Mouse (Mus musculus) cerebellum, postnatal 4 days (tissue): Measurements from ENCODE around the gene Fbll1.
"Not testable (repeated sequence)": the region's sequence is repeated elsewhere in the genome, so short reads cannot be mapped to it uniquely, and the experiment has no call there.

Source experiments
- DNase-seq, 2 experiments: peaks; one replicate each; pipeline ENCODE4 v3.0.0; 2022; ENCODE audit warnings: low spot score in 2 of 2, mixed read lengths in 1 of 2

Fbll1 gene

DNA sequence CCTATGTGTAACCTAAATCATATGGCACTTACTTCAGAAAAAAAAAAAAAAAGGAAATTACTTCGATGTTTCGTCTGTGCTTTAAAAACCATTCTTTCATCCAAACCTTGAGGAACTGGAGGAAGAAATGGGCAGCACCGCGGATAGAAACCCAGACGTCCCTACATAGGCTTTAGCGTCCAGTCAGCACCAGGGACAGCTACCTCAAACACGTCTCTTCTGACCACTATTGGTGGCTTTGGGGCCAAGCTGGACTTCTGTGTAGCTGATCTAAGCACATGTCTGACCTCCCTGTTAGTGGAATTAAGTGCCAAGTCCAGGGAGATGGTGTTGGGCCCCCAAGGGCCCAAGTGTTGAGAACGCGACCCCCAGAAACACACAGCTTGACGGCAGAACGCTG, at the start of gene Fbll1:
Fbll1 (minus strand) TSS at position 11 of the 400 bp plus-strand sequence.
- peak in 1 of 2 experiments; percentile 28 for DNase-seq

DNA sequence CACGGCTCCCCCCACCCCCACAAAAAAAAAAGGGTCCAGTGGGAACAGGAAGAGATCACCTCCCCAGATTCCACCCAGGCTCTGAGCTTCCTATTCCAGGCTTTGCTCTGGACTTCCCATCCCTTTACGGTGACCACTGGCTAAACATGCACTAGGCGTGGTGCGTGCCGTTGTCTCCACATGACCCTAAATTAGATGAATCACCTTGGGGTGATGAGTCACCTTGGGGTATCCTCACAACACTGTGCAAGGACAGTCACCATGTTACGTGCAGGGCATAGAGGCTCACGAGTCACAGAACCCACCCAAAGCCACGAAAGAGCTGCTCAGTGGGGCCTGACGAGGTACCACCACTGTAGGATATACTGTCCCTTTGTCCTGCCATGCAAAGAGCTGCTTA, 45.6 kb upstream of the Fbll1 start:
- no peak for DNase-seq

DNA sequence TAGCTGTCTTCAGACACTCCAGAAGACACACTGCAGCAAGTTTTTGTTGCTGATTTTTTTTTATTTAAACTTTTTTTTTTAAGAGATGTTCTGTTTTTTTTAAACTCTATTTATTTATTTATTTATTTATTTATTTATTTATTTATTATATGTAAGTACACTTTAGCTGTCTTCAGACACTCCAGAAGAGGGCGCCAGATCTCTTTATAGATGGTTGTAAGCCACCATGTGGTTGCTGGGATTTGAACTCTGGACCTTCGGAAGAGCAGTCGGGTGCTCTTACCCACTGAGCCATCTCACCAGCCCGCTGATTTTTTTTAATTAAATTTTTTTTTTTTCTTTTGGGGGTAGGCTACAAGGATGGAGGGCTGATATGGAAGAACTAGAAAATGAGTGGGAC, 43.9 kb upstream of the Fbll1 start:
- not testable (repeated sequence) for DNase-seq

DNA sequence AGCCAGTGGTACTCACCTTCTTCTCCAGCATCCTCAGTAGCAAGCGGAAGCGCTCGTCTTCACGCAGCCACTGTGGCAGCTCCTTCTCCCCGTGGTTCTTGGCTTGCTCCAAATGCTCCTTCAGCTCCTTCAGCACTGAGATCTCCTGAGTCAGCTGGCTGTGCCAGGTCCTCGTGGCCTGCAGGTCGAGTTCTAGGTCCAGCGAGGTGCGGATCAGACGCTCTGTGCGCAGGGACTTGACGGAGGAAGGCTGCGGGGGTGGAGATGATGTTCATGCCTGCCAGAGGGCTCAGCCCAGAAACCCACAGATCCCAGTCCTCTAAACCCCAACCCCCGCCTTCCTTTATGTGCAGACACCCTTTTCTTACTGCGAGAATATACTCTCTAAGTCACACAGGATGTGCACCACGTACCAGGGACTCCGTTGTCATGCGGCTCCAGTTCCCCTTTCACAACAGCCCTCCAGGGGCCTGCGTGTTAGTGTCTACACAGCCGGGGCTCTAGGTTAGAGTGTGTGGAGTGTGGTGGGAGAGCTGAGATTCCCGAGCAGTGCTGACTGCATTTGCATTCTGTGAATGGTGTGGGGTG, 43.1 kb upstream of the Fbll1 start:
- no peak for DNase-seq

DNA sequence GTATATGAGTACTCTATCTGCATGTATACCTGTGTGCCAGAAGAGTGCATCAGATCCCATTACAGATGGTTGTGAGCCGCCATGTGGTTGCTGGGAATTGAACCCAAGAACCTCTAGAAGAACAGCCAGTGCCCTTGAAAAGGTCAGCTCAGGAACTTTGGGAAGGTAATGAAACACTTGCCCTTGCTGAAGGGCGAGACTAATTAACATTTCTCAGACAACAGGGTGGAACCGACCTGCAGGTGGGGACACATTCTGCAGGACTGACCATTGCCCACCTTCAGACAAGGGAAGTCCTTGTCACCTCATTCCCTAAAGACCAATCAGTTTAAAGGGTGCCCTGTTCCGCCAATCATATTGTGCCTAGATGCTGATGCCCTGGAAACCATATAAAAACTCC, 42.1 kb upstream of the Fbll1 start:
- DNase-seq, result not testable (repeated sequence)

DNA sequence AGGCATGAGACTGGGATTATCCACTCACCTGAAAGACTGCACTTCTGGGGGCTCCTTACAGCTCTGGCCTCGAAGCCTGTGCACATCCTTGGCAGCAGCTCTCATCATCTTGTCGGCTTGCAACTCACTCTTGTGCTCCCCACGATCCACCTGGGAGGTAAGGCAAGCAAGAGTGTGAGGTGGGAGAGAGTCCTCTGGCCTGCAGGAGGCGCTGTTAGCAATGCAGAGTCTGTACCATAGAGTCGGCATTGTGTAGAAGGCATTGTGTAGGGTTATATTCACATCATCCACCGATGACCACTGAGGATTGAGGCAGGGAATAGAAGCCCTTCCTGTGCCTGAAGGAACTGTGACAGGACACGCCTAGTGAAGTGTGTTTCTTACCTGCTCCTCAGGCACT, 41.6 kb upstream of the Fbll1 start:
- DNase-seq, result no peak

DNA sequence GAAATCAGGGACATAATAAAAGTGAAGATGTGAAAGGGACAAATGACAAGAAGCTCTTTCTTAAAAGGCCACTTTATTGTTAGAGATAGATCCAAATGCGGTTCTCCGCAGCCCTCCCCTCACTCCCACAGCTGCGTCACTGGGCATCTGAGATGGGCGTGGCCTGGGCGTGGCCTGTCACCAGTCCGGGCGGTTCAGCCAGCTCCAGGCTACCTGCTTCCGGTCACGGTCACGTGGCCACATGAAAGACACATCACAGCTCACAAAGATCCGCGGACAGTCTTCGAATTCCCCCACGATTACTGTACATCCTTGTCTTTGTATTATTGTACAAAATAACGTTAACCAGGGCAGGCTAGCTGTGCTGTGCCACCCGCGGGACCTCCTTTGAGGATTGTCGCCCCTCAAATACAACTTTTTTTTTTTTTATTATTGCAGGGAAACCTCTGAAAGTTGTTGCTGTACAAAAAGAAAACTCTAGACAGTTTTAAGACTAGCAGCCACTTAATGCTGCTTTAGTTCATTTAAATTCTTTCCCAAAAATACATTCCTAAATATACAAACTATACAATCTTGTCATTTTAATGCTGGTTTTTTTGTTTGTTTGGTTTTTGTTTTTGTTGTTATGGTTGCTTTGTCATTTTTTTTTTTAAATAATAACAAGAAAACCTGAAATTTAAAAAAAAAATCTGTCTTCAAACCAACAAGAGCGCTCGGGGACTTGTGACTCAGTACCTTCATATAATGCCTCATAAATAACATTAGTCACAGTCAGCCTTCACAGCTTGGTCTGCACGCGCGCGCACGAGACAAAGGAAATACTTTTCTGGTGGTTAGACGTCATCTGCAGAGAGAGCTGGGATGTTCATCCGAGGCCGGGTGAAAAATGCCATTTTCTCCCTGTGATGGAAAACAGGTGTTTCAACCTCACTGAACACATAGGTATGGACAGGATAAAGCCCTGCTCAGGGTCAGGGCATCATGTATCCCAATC, 40.0 kb upstream of the Fbll1 start:
- peak; percentile 60 to 76 for DNase-seq

DNA sequence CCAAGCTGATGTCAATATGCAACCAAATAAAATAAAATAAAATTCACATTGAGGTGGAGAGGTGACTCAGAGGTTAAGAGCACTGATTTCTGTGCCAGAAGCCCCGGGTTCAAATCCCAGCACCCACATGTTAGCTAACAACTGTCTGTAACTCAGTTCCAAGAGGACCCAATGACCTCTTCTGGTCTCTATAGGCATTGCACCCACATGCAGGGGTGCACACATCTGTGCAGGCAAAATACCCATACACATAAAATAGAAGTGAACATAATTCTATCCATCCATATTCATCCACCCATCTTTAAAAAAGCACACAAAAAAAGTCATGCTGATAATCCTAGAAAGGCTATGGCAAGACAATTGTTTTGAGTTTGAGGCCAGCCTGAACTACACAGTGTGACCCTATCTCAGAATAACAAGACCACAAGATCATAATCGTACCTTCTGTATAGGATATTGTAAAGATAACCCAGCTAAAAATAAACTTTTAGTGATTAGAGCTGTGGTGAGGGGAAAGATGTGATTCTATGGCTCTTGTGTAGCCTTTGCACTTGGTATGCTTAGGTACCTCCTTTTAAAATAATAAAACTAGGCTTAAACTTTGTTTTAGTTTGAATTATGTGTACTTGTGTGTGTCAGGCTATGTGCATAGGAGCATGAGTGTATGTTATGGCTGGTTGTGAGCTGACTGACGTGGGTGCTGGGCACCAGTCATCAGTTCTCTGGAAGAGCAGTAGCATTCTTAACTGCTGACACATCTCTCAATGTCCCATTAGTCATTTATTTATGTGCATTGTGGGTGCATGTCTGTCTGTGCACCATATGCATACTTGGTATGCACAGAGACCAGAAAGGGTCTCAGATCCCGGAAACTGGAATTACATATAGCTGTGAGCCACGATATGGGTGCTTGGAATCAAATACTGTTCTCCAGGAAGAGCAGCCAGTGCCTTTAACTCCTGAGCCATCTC, 38.8 kb upstream of the Fbll1 start:
- DNase-seq, result no peak

DNA sequence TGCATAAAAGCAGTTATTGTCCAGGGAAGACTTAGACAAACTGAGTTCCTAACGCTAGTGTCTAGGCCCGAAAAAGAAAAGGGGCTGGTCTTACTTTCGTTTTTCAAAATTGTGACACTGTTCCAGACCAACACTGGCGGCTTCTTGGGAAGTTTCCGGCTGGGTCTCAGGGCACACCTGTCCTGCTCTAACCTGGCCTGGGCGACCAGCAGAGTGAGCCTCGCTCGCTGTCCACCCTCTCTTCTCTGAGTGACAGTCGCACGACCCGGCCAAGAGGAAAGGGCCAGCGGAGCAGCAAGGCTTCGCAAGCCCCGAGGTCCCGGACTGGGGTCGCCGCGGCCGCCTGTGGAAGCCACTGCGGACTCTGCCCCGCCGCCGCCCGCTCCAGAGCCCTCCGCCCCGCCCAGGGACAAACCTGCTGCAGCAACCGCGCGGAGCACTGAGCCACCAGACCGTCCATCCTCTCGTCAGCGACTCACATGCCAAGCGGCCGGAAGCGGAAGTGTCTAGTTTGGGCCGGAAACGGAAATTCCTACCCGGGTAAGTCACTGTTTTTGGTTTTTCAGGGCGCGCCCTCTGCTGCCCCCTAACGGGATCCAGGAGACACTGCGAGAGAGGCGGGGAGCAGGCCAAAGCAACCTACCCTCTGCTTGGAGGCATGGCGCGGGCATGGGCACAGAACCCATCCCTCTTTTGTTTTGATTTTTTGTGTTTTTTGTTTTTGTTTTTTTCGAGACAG, 35.5 kb upstream of the Fbll1 start, which contains the start of gene Rars:
Rars (minus strand) TSS at position 485 of the 739 bp plus-strand sequence.
- peak; percentile 79 to 93 for DNase-seq

DNA sequence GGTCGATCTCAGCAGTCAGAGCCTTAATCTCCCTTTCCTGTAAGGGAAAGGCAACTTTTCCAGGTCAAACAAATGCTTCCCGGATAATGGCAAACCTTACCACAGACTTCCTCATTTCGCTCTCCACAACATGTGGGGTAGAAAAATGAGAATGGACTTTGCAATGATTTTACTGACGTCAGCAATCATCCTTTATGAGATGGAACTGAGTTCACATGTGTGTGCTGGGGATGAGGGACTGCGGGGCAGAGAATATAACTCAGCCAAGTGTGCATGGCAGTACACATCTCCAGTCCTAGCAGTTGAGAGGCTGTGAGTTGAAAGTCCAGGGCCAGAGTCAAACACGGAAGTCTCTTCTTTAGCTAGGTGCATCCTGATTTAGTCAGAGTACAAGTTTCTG, 34.6 kb upstream of the Fbll1 start:
- no peak for DNase-seq

DNA sequence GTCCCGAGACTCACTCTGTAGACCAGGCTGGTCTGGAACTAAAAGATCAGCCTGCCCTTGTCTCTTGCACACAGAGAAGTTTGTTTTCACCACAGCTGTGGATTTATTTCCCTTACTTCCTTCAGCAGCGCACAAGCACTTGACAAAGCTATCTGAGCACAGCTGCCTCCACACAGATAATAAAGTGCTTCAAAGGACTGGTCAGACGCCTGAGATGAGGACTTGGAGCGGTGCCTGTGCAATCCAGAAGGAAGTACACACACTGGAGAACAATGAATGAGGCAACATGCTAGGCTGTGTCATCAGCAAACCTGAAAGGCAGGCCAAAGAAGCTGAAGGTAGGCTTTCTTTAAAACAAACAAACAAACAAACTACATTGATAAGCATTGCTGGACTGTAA, 33.5 kb upstream of the Fbll1 start:
- no peak for DNase-seq

DNA sequence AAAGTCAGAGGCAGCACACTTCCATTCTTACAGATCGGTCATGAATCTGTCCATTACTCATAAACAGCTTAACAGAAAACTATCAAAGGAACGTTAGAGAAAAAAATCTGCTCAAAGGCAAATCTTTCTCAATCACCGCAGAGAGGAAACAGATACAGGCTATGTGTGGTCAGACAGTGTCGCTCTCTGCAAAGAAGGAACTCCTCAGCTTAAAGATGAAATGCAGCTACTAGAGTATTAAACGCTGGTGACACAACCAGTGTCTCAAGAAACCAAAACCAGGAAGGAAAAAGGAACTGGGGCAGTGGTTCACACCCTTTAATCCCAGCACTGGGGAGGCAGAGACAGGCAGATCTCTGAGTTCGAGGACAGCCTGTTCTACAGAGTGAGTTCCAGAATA, 29.0 kb upstream of the Fbll1 start:
- DNase-seq, result no peak

DNA sequence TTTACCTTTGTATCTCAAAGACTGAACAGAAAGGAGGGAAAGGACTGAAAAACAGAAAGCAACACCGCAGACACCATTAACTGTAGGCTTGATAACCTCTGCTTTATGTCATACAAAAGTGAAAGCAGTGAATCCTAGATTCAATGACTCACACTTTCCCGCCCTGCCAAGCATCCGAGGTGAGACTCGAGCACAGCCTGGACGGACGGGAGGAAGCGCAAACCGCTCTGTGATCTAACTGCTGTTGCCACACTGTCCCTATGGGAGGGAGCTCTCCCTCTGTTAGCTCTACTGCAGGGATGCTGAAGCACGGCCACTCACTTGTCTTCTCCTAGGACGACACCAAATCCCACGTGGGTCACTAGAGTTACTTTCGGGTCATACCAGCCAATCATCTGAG, 17.6 kb upstream of the Fbll1 start:
- DNase-seq, result no peak

DNA sequence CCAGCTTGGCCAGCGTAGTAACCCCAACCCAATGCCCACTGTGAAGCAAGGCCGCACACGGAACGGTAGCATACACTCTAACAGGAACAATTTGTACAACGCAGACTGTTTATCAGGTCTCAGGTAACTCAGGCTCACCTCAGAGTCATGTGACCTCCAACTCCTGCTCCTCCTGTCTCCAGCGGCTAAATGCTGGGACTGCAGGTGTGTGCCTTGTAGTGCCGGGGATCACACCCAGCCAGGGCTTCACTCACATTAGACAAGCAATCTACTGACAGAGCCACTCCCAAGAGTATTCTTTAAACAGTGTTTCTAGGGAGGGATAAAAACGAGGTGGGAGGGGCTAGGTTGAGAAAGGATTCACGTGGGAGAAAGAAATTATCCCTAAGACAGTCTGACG, 12.8 kb upstream of the Fbll1 start:
- no peak for DNase-seq

DNA sequence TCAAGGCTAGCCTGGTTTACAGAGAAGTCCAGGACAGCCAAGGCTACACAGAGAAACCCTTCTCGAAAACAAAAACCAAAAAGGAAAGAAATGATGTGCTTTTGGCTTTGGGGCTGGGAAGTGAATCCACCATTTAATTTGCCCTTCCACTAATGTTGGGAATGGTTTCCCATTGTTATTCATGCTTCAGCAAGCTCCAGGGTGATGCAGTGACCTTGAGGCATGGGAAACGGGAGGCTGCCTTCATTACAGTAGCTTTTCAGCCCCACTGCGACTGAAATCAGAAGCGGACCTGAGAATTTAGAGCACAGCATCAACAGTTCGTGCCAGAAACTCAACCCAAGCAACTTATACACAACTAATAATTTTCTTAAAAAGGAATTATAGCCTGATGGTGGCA, 2.6 kb upstream of the Fbll1 start:
- DNase-seq, result no peak

DNA sequence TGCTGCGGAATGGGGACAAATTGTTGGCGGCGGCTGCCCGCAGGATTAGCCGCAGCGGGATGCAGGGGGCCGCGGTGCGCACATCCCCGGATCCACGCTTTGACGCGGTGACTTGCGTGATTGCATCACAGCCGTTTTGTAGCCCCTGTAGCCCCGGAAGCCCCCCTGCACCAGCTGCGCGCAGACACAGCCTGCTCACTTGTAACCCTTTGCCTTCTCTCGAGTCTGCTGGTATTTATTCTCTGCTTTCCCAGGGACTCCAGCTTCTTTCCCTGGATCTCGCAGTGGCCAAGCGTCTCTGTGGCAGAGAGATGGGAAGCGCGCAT, 226 bp downstream of the Fbll1 start:
- DNase-seq, result peak; percentile 52 to 70

DNA sequence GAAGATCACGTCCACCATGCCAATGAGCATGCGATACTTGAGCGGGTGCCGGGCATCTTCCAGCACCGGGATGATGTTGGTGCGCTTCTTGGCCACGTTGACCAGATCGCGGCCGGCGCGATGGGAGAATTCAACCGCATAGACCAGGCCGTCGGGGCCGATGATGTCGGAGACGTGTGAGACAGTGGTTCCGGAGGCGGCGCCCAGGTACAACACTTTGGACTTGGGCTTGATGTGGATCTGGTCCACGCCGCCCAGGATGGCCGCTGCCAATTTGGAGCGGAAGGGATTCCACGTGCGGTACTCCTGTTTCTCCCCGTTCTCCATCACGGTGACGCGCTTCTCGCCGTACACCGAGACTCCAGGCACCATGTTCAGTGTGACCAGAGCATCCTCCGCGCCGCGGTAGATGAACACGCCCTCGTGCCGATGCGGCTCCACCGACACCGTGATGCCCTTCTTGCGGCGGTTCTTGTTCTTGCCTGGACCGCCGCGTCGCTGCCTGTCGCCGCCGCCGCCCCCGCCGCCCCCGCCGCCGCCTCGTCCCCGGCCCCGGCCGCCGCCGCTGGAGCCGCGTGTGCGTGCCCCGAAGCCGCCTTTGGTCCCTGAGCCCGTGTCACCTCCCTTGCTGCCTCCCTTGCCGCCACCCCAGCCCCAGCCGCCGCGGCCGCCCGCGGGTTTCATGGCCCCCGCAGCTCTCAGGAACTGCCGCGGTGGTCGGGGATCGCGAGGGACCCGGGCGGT, 761 bp downstream of the Fbll1 start:
- peak in 1 of 2 experiments; percentile 31 for DNase-seq

DNA sequence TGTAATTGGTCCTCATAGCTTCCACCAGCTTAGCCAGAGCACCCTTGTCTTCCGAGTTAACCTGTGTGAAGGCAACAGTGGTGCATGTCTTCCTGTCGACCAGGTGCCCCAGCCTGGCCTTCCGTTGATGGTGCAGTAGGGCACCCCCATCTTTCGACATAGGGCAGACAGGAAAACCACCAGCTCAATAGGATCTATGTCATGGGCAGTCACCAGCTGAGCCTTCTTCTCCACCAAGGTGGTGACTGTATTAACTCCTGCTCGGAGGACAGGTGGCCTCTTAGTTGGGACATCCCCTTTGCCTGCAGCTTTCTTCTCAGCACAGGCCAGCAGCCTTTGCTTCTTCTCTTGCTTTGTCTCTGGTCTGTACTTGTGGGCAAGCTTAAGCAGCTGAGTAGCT, 5.9 kb downstream of the Fbll1 start:
- DNase-seq, result not testable (repeated sequence)

DNA sequence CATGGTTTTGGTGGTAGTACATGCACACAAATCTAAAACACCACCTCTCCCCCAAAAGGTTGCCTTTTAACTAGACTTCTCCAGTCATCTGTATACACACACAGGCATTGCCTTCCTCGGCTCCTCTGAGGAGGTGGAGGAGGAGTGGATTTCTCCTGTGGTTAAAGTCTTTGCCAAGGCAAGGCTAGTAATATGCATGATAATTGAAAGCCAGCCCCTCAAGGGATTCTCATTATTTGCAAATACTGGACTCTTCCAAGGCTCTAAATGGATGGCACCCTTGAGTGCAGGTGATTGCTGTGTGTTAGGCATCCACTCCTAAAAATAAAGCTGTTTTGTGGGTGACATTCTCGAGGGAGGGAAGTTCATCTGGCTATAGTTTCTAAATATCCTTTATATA, 10.2 kb downstream of the Fbll1 start:
- no peak for DNase-seq

DNA sequence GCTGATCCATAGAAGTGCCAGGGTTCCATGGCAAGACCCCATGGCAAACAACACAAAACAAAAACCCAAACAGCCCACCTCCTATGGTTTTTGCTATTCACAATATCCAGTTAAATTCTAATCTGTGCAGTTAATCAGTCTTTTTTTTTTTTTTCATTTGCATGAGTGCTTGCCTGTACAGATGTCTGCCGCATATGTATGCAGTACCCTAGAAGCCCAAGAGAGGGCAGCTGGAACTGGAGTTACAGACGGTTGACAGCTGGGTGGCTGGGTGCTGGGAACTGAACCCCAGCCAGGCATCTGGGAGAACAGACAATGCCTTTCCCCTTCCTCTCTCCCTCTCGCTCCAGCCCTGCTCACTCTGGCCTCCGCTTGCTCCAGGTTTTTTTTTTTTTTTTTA, 14.1 kb downstream of the Fbll1 start:
- no peak for DNase-seq

DNA sequence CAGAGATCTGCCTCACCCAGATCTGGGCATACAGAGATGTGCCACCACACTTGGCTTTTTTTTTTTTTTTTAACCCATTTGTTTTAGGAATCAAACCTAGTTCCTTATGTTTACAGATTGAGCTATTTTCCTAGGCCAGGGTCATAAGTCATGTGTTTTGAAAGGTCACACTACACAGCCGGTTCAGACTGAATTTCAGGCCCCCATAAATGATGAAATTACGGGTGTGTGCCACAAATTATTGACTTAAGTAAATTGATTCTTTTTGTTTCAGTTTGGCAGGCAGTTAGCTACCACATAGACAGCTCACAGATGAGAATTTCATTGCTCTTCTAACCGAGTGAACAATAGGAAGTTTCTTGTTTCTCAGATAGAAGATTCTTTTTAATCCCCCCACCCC, 14.7 kb downstream of the Fbll1 start:
- no peak for DNase-seq
